Mouse (Mus musculus) adrenal gland, adult (tissue): ENCODE data around the gene Got2.
A peak's percentile ranks its signal among the peaks of the same experiment; 100 is the strongest.
"Not testable (repeated sequence)": the region's sequence is repeated elsewhere in the genome, so short reads cannot be mapped to it uniquely, and the experiment has no call there.

Experiments
- DNase-seq, 2 experiments: peaks; one replicate each; pipeline ENCODE4 v3.0.0; 2022 to 2023; ENCODE audit warnings: low spot score in 1 of 2; ENCODE audit not compliant: inconsistent age in 2 of 2

The Got2 gene

GRCm38 (mm10) chr8:95875270-95875669, 13.1 kb downstream of the Got2 start:
- no peak for DNase-seq

- no peak for DNase-seq
Measured at GRCm38 (mm10) chr8:95871690-95872089, 16.7 kb downstream of the Got2 start.

GRCm38 (mm10) chr8:95864851-95865250, 23.5 kb downstream of the Got2 start:
- DNase-seq: not testable (repeated sequence)

GRCm38 (mm10) chr8:95863761-95864440, 24.4 kb downstream of the Got2 start:
- not testable (repeated sequence) for DNase-seq

GRCm38 (mm10) chr8:95854174-95854573, 34.2 kb downstream of the Got2 start:
- DNase-seq: no peak

GRCm38 (mm10) chr8:95853102-95853843, 35.1 kb downstream of the Got2 start, which contains the start of gene Slc38a7:
TSS of gene Slc38a7 (minus strand) at chr8:95853539.
- DNase-seq: peak; percentile 75 to 93

GRCm38 (mm10) chr8:95852290-95852689, 36.1 kb downstream of the Got2 start:
- peak; percentile 38 to 79 for DNase-seq

- DNase-seq: no peak
Measured at GRCm38 (mm10) chr8:95850326-95850725, 38.0 kb downstream of the Got2 start.

- no peak for DNase-seq
Measured at GRCm38 (mm10) chr8:95848734-95849464, 39.4 kb downstream of the Got2 start.

GRCm38 (mm10) chr8:95848061-95848551, 40.2 kb downstream of the Got2 start:
- DNase-seq: no peak

- no peak for DNase-seq
Measured at GRCm38 (mm10) chr8:95845026-95845425, 43.3 kb downstream of the Got2 start.

GRCm38 (mm10) chr8:95843968-95844367, 44.4 kb downstream of the Got2 start:
- no peak for DNase-seq

GRCm38 (mm10) chr8:95841436-95841835, 46.9 kb downstream of the Got2 start:
- DNase-seq: no peak

- no peak for DNase-seq
Measured at GRCm38 (mm10) chr8:95839289-95839688, 49.1 kb downstream of the Got2 start.

- no peak for DNase-seq
Measured at GRCm38 (mm10) chr8:95837266-95837665, 51.1 kb downstream of the Got2 start.

GRCm38 (mm10) chr8:95835891-95836290, 52.5 kb downstream of the Got2 start:
- DNase-seq: no peak

- DNase-seq: no peak
Measured at GRCm38 (mm10) chr8:95833435-95833984, 54.8 kb downstream of the Got2 start.

GRCm38 (mm10) chr8:95832603-95833434, 55.5 kb downstream of the Got2 start:
- DNase-seq: peak; percentile 77 to 95

GRCm38 (mm10) chr8:95830144-95830543, 58.2 kb downstream of the Got2 start:
- no peak for DNase-seq

- DNase-seq: not testable (repeated sequence)
Measured at GRCm38 (mm10) chr8:95825162-95825561, 63.2 kb downstream of the Got2 start, which contains the start of gene Sap18b. TSS of gene Sap18b (plus strand) at chr8:95825346.
